Mouse (Mus musculus) erythroblast, embryonic 14.5 days (primary cell): ENCODE data around the gene Tnfrsf11a. TPM values are rescaled to one million over a fixed set of nuclear protein-coding genes. Genes with fewer than 3 reads are reported as not detected.
A peak's percentile ranks its signal among the peaks of the same experiment; 100 is the strongest.
"Not testable (repeated sequence)": the region's sequence is repeated elsewhere in the genome, so short reads cannot be mapped to it uniquely, and the experiment has no call there.

ENCODE experiments used
- H3K27me3 ChIP-seq: 2 replicates; pipeline ENCODE4 v1.6.1; 2012; ENCODE audit warnings: inconsistent platforms; ENCODE audit not compliant: control insufficient read depth
- H3K36me3 ChIP-seq: 2 replicates; pipeline ENCODE4 v1.6.1; 2012; ENCODE audit warnings: mild to moderate bottlenecking, inconsistent platforms; ENCODE audit not compliant: control insufficient read depth
- H3K4me1 ChIP-seq: 2 replicates; pipeline ENCODE4 v1.6.1; 2012; ENCODE audit warnings: inconsistent platforms; ENCODE audit not compliant: control insufficient read depth
- H3K4me3 ChIP-seq: replicated peaks from 2 replicates; pipeline ENCODE3; 2012; ENCODE audit warnings: moderate library complexity, mild to moderate bottlenecking, inconsistent platforms
- H3K9me3 ChIP-seq: 2 replicates; pipeline ENCODE4 v1.6.1; 2012; ENCODE audit warnings: low read length, inconsistent platforms, mixed read lengths; ENCODE audit not compliant: control insufficient read depth
- GATA1 ChIP-seq: IDR thresholded peaks from 2 replicates; pipeline ENCODE4 v1.6.1; 2012; ENCODE audit warnings: low read length, inconsistent platforms, mixed read lengths
- TAL1 ChIP-seq: IDR thresholded peaks from 3 replicates; pipeline ENCODE4 v1.6.1; 2012; ENCODE audit warnings: low read length, inconsistent platforms, mixed read lengths
- polyA plus RNA-seq: library from polyadenylated mRNA; stranded (reverse); fragments of >175 nt; gene quantifications from 2 replicates; pipeline ENCODE4 v1.2.3, GENCODE M21; 2012

Tnfrsf11a gene
- polyA plus RNA-seq, 1 experiment: not detected

DNA sequence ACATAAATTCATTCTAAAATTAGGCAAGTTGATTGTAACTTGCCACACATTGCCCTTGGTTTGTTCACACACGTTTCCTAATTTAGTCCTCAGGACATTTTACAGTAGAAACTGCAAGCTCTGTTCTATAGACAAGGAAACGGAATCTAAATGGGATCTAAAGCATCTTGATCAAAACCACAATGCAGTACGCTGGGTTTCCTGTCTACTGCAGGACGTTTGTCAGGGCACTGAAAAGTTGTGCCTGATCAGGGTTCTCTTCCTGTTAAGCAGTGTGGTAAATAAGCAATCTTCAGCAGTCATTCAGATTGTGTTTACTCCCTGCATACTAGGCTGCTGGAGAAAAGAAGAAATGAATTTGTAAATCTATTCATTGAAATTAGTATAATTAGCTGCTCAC lies 28.3 kb upstream of the Tnfrsf11a start:
- peaks cover 58% of the 10 kb centered on the region for H3K36me3 ChIP-seq

GRCm38 (mm10) chr1:105752944-105753343 lies 27.6 kb upstream of the Tnfrsf11a start:
- Histone ChIP-seq H3K36me3 (peaks cover 52% of the 10 kb centered on the region), H3K4me1 (no peaks in the 10 kb centered on the region), H3K9me3 (no peaks in the 10 kb centered on the region), H3K4me3 (no peak overlapping the region), H3K27me3 (no peaks in the 10 kb centered on the region)
- TF ChIP-seq TAL1 (no peak), GATA1 (no peak)

More for the DNA sequence above, 28.3 kb upstream of the Tnfrsf11a start:
- H3K27me3 ChIP-seq: no peaks in the 10 kb centered on the region
- H3K4me1 ChIP-seq: no peaks in the 10 kb centered on the region
- no peak overlapping the region for H3K4me3 ChIP-seq
- no peaks in the 10 kb centered on the region for H3K9me3 ChIP-seq
- TF ChIP-seq TAL1: no peak
- TF ChIP-seq GATA1: no peak

GRCm38 (mm10) chr1:105758798-105759197 lies 21.7 kb upstream of the Tnfrsf11a start:
- Histone ChIP-seq H3K36me3 (peaks cover 6% of the 10 kb centered on the region), H3K4me3 (no peak overlapping the region), H3K27me3 (no peaks in the 10 kb centered on the region), H3K9me3 (peaks cover 15% of the 10 kb centered on the region), H3K4me1 (no peaks in the 10 kb centered on the region)
- TF ChIP-seq TAL1 (no peak), GATA1 (no peak)

- no peak overlapping the region for H3K4me3 ChIP-seq
- H3K4me1 ChIP-seq: no peaks in the 10 kb centered on the region
- no peaks in the 10 kb centered on the region for H3K27me3 ChIP-seq
- TF ChIP-seq GATA1 (no peak), TAL1 (no peak)
- peaks cover 18% of the 10 kb centered on the region for H3K9me3 ChIP-seq
- peaks cover 2% of the 10 kb centered on the region for H3K36me3 ChIP-seq
Observed at GRCm38 (mm10) chr1:105759422-105760165, 20.9 kb upstream of the Tnfrsf11a start.

DNA sequence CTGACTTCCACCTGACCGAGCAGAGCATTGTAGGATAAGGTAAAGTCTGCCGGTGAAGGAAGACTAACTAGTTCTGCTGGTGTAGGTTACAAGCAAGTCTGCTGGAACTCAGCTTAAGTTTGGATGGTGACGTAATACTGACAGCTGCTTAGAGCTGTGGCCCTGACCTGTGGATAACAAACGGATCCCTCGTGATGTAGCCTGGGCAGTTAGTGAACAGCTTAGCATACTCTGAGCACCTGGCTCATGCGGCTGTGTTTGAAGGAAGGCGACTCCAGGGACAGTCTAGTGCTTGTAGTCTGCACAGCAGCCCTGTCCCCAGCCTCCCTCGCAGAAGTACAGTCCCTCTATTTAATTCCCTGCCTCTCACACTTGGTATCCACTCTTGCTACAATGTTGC lies 14.9 kb upstream of the Tnfrsf11a start:
- Histone ChIP-seq H3K4me3 (no peak overlapping the region), H3K4me1 (no peaks in the 10 kb centered on the region), H3K36me3 (no peaks in the 10 kb centered on the region), H3K27me3 (no peaks in the 10 kb centered on the region), H3K9me3 (peaks cover 18% of the 10 kb centered on the region)
- TF ChIP-seq GATA1 (no peak), TAL1 (no peak)

GRCm38 (mm10) chr1:105766099-105766498 lies 14.4 kb upstream of the Tnfrsf11a start:
- H3K36me3 ChIP-seq, H3K4me3 ChIP-seq, H3K4me1 ChIP-seq, H3K27me3 ChIP-seq: not testable (repeated sequence)
- H3K9me3 ChIP-seq: peaks cover 18% of the 10 kb centered on the region

DNA sequence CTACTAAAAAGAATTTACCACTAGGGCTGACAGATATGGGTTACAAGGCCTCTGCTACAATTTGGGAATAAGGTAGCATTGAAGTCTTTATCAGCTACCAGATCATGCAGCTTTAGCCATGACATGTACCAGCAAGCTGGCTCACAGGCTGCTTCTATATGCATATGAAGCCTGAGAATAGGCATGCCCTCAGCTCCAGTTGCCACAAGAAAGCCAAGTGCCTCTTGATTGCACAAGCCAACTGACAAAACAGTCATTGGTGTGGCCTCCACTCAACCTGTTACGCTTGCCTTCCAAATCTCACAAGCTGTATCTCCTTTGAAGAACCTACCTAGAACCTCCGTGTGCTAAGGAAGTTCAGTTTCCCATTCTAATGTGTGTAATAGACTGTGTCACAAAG lies 12.1 kb upstream of the Tnfrsf11a start:
- Histone ChIP-seq H3K4me3 (no peak overlapping the region), H3K27me3 (no peaks in the 10 kb centered on the region), H3K4me1 (no peaks in the 10 kb centered on the region), H3K9me3 (peaks cover 3% of the 10 kb centered on the region), H3K36me3 (no peaks in the 10 kb centered on the region)
- TF ChIP-seq TAL1 (no peak), GATA1 (no peak)

GRCm38 (mm10) chr1:105770685-105771084 lies 9.8 kb upstream of the Tnfrsf11a start:
- Histone ChIP-seq H3K36me3 (no peaks in the 10 kb centered on the region), H3K9me3 (no peaks in the 10 kb centered on the region), H3K4me3 (no peak overlapping the region), H3K4me1 (no peaks in the 10 kb centered on the region), H3K27me3 (no peaks in the 10 kb centered on the region)
- TF ChIP-seq GATA1 (no peak), TAL1 (no peak)

- peaks cover 28% of the 10 kb centered on the region for H3K27me3 ChIP-seq
- H3K4me1 ChIP-seq: no peaks in the 10 kb centered on the region
- TF ChIP-seq TAL1 (no peak), GATA1 (no peak)
- no peak overlapping the region for H3K4me3 ChIP-seq
- H3K36me3 ChIP-seq: no peaks in the 10 kb centered on the region
- H3K9me3 ChIP-seq: no peaks in the 10 kb centered on the region
Observed at GRCm38 (mm10) chr1:105776426-105776825, 4.1 kb upstream of the Tnfrsf11a start.

DNA sequence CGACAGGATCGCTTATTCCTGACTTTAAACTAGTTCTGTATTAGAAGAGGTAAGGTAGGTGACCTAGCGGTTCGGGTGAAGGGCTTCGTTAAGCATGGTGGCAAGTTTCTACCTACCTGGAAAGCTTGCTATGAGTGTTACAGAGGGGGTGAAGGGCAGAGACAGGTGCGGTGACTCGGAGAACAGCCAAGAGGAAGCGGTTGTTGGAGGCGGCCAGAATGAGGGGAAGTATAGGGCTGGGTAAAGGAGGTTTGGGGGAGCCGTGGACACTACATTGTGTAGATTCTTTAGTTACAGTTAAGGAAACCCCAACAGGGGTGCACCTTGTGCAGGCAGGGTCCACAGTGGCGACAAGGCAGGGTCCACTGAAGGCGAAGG lies 450 bp upstream of the Tnfrsf11a start:
- no peaks in the 10 kb centered on the region for H3K9me3 ChIP-seq
- no peak for TF ChIP-seq GATA1
- peaks cover 44% of the 10 kb centered on the region for H3K27me3 ChIP-seq
- H3K4me3 ChIP-seq: peak overlapping the region; percentile 20
- H3K4me1 ChIP-seq: no peaks in the 10 kb centered on the region
- no peaks in the 10 kb centered on the region for H3K36me3 ChIP-seq
